Mouse (Mus musculus) midbrain, postnatal 0 days (tissue): Measurements from ENCODE around the gene Slco2a1. TPM values are rescaled to one million over a fixed set of nuclear protein-coding genes. Genes with fewer than 3 reads are reported as not detected.

ENCODE experiments used
- ATAC-seq: fragments of 200-750 bp; cut with Nextera tagmentation; 2 replicates; pipeline ENCODE4 v1.8.0; 2017; ENCODE audit warnings: moderate number of reproducible peaks, mild to moderate bottlenecking, moderate TSS enrichment, moderate library complexity; ENCODE audit not compliant: low FRiP score
- DNase-seq: peaks from one replicate; pipeline ENCODE4 v3.0.0-alpha.2; 2015; ENCODE audit warnings: low spot score
- H3K27ac ChIP-seq: fragments of 300-500 bp; sonication (generic); 2 replicates; pipeline ENCODE4 v1.5.1; 2014; ENCODE audit warnings: low read depth, mild to moderate bottlenecking, low read length, mixed read lengths
- H3K27me3 ChIP-seq: fragments of 300-500 bp; sonication (generic); 2 replicates; pipeline ENCODE4 v1.6.1; 2014; ENCODE audit warnings: low read length, control low read depth, mixed read lengths; ENCODE audit not compliant: insufficient read depth
- H3K36me3 ChIP-seq: fragments of 300-500 bp; sonication (generic); 2 replicates; pipeline ENCODE4 v1.6.1; 2014; ENCODE audit warnings: low read length, control low read depth, mixed read lengths; ENCODE audit not compliant: insufficient read depth
- H3K4me1 ChIP-seq: fragments of 300-500 bp; sonication (generic); 2 replicates; pipeline ENCODE4 v1.6.1; 2014; ENCODE audit warnings: mild to moderate bottlenecking, control low read depth, antibody characterized with exemption, low read length, mixed read lengths; ENCODE audit not compliant: insufficient read depth
- H3K4me2 ChIP-seq: fragments of 300-500 bp; sonication (generic); 2 replicates; pipeline ENCODE4 v1.6.1; 2014; ENCODE audit warnings: low read depth, mild to moderate bottlenecking, low read length, mixed read lengths; ENCODE audit not compliant: poor library complexity, severe bottlenecking
- H3K4me3 ChIP-seq: fragments of 300-500 bp; sonication (generic); 2 replicates; pipeline ENCODE4 v1.5.1; 2014; ENCODE audit warnings: low read depth, mild to moderate bottlenecking, low read length, moderate library complexity
- H3K9ac ChIP-seq: fragments of 300-500 bp; sonication (generic); replicated peaks from 2 replicates; pipeline ENCODE4 v1.6.1; 2014; ENCODE audit warnings: mild to moderate bottlenecking, low read length, moderate library complexity, mixed read lengths; ENCODE audit not compliant: poor library complexity, severe bottlenecking
- H3K9me3 ChIP-seq: fragments of 300-500 bp; sonication (generic); 2 replicates; pipeline ENCODE4 v1.6.1; 2016; ENCODE audit warnings: low read length, control low read depth
- CTCF ChIP-seq: IDR thresholded peaks from 2 replicates; pipeline ENCODE4 v1.5.1; 2016; ENCODE audit warnings: antibody characterized with exemption, mild to moderate bottlenecking
- WGBS: fragments of 180-500 bp; shearing (Covaris S2); extraction: QIAGEN DNeasy Blood & Tissue Kit; methylation state at CpG from one replicate; pipeline ENCODE4 v1.1.7; 2014; 5-methylcytosine and 5-hydroxymethylcytosine counted together
- polyA plus RNA-seq: library from polyadenylated mRNA; unstranded; fragments of >200 nt; fragmentation: Nextera tagmentation; extraction: Ambion mirVana; gene quantifications from 2 replicates; pipeline ENCODE4 v1.2.1, GENCODE M21; 2015
- total RNA-seq: library from RNA; depleted of rRNA; stranded (reverse); fragments of >200 nt; gene quantifications from 2 replicates; pipeline ENCODE4 v1.2.3, GENCODE M21; 2014

Gene Slco2a1
- total and polyA plus RNA-seq, 2 experiments from 2014 or later: 4.2 to 9.3 TPM

- Histone ChIP-seq H3K27ac (no peak overlapping the region), H3K4me1 (no peaks in the 10 kb centered on the region), H3K27me3 (no peaks in the 10 kb centered on the region), H3K36me3 (no peaks in the 10 kb centered on the region), H3K9me3 (no peaks in the 10 kb centered on the region), H3K9ac (no peak overlapping the region), H3K4me2 (no peak overlapping the region), H3K4me3 (no peak overlapping the region)
- no peak for TF ChIP-seq CTCF
- ATAC-seq (no peak), DNase-seq (peak; percentile 69)
- WGBS: 70% methylated on average over 21 of the region's 21 CpGs
Measured at GRCm38 (mm10) chr9:103076836-103077531, 88.5 kb downstream of the Slco2a1 start.

GRCm38 (mm10) chr9:103078194-103078691, 89.7 kb downstream of the Slco2a1 start:
- no peaks in the 10 kb centered on the region for H3K4me1 ChIP-seq
- ATAC-seq (no peak), DNase-seq (no peak)
- no peaks in the 10 kb centered on the region for H3K27me3 ChIP-seq
- H3K27ac ChIP-seq: no peak overlapping the region
- no peak overlapping the region for H3K4me3 ChIP-seq
- TF ChIP-seq CTCF: no peak
- H3K9ac ChIP-seq: no peak overlapping the region
- WGBS: 95% methylated on average over 6 of the region's 6 CpGs
- H3K4me2 ChIP-seq: no peak overlapping the region
- no peaks in the 10 kb centered on the region for H3K9me3 ChIP-seq
- H3K36me3 ChIP-seq: no peaks in the 10 kb centered on the region

DNA sequence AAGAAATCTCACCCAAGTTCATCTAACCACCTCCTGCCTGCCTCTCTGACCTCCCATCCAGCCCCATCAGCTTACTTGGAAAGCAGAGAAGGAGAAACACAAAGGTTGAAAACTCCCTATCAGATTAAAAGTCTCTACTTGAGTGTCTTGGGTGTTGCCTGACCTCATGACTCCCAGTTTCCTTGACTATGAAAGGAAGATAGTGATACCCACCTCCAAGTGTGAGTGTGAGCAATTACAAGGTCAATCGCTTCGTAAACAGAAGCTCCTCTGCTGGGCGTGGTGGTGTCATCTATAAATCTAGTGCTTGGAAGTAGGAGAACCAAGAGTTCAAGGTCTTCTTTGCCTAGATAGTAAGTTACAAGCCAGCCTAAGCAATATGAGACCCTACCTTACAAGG, 91.7 kb downstream of the Slco2a1 start:
- Histone ChIP-seq H3K4me1 (no peaks in the 10 kb centered on the region), H3K27me3 (no peaks in the 10 kb centered on the region), H3K36me3 (no peaks in the 10 kb centered on the region), H3K9me3 (no peaks in the 10 kb centered on the region), H3K4me2 (no peak overlapping the region), H3K4me3 (no peak overlapping the region), H3K9ac (no peak overlapping the region), H3K27ac (no peak overlapping the region)
- ATAC-seq (no peak), DNase-seq (no peak)
- WGBS: 88% methylated on average over 3 of the region's 3 CpGs
- no peak for TF ChIP-seq CTCF

- ATAC-seq (no peak), DNase-seq (no peak)
- no peak overlapping the region for H3K4me3 ChIP-seq
- 74% methylated on average over 8 of the region's 8 CpGs for WGBS
- no peak overlapping the region for H3K9ac ChIP-seq
- no peaks in the 10 kb centered on the region for H3K36me3 ChIP-seq
- H3K4me1 ChIP-seq: no peaks in the 10 kb centered on the region
- no peak overlapping the region for H3K27ac ChIP-seq
- no peaks in the 10 kb centered on the region for H3K9me3 ChIP-seq
- no peak for TF ChIP-seq CTCF
- no peak overlapping the region for H3K4me2 ChIP-seq
- H3K27me3 ChIP-seq: no peaks in the 10 kb centered on the region
Measured at GRCm38 (mm10) chr9:103082246-103082975, 93.9 kb downstream of the Slco2a1 start.

DNA sequence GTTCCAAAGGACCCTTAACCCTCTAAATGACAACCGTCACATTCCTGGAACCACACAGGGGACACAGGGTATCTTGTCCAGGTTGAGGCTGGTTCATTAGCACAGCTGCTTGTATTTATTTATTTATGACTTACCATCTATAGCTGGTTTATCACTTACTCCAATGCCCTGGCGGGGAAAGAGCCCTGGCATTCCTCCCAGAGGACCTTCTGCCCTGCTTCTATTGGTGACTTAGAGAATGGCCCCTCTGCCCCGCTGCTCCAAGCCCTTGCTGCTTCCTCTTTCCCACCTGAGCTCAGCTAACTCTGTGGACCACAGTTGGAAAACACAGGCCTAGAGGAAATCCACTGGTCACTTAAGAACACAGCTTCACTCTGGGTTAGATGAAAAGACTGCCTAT, 94.9 kb downstream of the Slco2a1 start:
- Histone ChIP-seq H3K27ac (no peak overlapping the region), H3K4me3 (no peak overlapping the region), H3K4me1 (no peaks in the 10 kb centered on the region), H3K27me3 (no peaks in the 10 kb centered on the region), H3K9ac (no peak overlapping the region), H3K4me2 (no peak overlapping the region), H3K9me3 (no peaks in the 10 kb centered on the region), H3K36me3 (no peaks in the 10 kb centered on the region)
- no peak for TF ChIP-seq CTCF
- ATAC-seq (no peak), DNase-seq (no peak)
- 63% methylated on average over 3 of the region's 3 CpGs for WGBS

DNA sequence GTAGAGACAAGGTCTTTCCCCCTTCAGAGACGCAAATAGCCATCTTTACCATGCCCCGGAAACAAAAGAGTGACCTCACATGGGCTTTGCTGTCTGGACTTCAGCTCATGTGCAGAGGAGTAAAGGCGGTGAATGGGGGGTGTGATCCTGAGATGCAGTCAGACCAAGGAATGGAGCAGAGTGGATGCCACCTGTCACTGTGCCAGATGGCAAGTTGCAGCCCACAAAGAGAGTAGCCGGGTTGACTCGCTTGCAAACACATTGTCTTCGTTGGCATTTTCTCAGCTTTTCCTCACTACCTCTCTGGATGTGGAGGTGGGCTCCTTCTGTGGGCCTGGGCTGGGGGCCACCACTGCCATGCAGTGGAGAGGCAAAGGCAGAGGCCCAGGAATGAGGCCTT, 98.2 kb downstream of the Slco2a1 start:
- Histone ChIP-seq H3K9me3 (no peaks in the 10 kb centered on the region), H3K27ac (no peak overlapping the region), H3K4me3 (no peak overlapping the region), H3K9ac (no peak overlapping the region), H3K27me3 (no peaks in the 10 kb centered on the region), H3K36me3 (no peaks in the 10 kb centered on the region), H3K4me1 (no peaks in the 10 kb centered on the region), H3K4me2 (no peak overlapping the region)
- WGBS: 91% methylated on average over 6 of the region's 6 CpGs
- peak; percentile 45 for DNase-seq
- ATAC-seq: no peak
- TF ChIP-seq CTCF: no peak
